Mouse (Mus musculus) midbrain, embryonic 13.5 days (tissue): Measurements from ENCODE around the gene 4933415A04Rik. TPM values are rescaled to one million over a fixed set of nuclear protein-coding genes. Genes with fewer than 3 reads are reported as not detected.

Source experiments
- polyA plus RNA-seq: library from polyadenylated mRNA; unstranded; fragments of >200 nt; fragmentation: Nextera tagmentation; extraction: Ambion mirVana; gene quantifications from 2 replicates; pipeline ENCODE4 v1.2.1, GENCODE M21; 2015

Gene 4933415A04Rik
- polyA plus RNA-seq, 1 experiment from 2014 or later, result 7.2 TPM

Other genes starting within 250 kb of the 4933415A04Rik start
- 51.2 and 54.7 TPM in 2 replicates for gene Pttg1, start 160.8 kb upstream of the 4933415A04Rik start, polyA plus RNA-seq
- 73.6 and 75.6 TPM in 2 replicates for gene Slu7, start 153.3 kb upstream of the 4933415A04Rik start, polyA plus RNA-seq
- 3.6 and 3.9 TPM in 2 replicates for gene C1qtnf2, start 112.8 kb upstream of the 4933415A04Rik start, polyA plus RNA-seq
- gene Ccnjl, start 58.3 kb upstream of the 4933415A04Rik start, polyA plus RNA-seq, result 20.9 and 24.2 TPM in 2 replicates
- gene Fabp6, start 14.5 kb downstream of the 4933415A04Rik start, polyA plus RNA-seq, result not detected in 2 replicates
- 30.1 and 36.3 TPM in 2 replicates for gene Pwwp2a, start 95.0 kb downstream of the 4933415A04Rik start, polyA plus RNA-seq
- 91.5 and 95.2 TPM in 2 replicates for gene Ttc1, start 161.0 kb downstream of the 4933415A04Rik start, polyA plus RNA-seq